Mouse (Mus musculus): ENCODE measurements around the gene Necap2. TPM values are rescaled to one million over a fixed set of nuclear protein-coding genes. Genes with fewer than 3 reads are reported as not detected.

Necap2 gene
- polyA plus RNA-seq, 2 experiments from 2014 or later: 83.0 to 153 TPM

DNA sequence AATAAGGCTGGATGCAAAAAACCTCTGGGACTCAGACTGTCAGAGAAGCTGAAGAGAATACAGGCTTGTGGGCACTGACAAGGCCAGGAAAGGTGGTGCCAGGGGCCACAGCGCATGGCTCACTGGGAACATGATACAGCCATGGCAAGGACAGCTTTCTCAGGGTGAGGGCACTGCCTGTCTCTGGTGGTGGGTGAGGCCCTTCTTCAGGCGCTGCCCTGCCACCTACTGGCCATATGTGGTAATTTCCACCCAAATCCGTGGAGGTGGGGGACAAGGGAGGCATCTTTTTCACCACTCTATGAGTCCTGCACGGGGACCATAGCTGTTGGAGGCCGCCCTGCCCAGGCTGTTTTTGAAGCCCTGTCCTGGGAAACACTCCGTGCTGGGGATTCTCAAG lies 46.4 kb downstream of the Necap2 start:
- peak; percentile 86 for ATAC-seq

DNA sequence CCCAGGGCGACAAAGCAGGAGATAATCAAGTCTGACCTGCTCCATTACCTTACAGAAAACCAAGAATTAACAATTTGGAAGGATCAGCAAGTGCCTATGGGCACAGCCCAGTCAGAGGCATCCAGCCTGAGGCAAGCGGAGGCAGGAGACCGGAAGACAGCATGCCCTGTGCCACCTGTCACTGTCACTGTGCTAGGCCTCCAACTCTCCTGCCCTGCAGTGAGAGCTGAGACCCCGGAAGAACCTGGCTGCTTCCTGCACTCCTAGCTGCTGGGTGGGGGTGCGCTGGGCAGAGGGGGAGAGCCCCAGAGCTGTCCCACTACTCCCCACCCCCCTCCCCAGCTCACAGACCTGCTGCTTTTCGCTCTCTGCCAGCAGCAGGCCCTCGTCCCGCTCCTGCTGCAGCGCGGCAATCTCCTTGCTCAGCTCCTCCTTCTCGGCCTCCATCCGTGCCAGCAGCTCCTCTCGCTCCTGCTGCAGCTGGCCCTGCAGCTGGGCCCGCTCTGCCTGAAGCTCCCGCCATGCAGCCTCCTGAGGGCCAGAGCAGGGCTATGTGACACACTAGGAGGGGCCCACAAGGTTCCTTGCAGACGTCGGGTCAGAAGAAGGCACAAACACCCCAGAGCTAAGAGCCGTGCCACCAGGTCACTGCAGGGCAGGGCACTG lies 47.5 kb downstream of the Necap2 start:
- ATAC-seq: no peak

DNA sequence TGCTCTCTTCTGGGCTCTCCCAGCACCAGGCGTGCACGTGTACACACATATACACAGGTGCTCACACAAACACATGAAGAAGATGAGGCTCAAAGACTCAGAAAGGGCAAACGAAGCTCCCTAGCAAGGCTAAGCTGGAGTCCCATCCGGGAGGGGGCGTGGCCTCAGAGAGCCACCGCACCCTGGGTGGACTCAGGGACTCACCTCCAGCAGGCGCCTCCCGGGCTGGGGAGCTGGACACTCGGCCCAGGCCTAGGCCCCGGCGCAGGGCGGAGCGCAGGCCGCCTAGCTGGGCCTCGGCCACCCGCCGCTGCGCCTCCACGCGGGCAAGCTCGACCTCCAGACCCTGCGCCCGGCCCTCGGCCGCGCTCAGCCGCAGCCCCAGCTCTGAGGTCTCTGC lies 53.2 kb downstream of the Necap2 start:
- ATAC-seq: no peak

DNA sequence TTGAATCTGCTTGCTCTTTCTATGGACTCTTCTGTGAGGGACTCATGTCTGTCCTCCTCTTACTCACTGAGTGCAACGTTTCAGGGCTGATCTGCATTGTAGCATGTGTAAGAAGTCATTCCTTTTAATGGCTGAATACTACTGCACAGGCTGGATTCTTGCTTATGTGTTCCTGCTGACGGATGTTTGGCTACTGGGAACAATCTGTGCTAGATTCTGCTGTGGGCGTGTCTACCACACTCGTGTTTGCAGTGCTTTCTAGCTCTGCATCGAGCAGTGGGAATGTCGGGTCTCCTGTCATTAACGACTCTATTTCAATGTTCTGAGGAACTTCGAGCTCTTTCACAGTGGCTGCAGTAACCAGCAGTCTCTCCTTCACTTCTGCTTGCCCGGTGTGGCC lies 54.1 kb downstream of the Necap2 start:
- no peak for ATAC-seq

DNA sequence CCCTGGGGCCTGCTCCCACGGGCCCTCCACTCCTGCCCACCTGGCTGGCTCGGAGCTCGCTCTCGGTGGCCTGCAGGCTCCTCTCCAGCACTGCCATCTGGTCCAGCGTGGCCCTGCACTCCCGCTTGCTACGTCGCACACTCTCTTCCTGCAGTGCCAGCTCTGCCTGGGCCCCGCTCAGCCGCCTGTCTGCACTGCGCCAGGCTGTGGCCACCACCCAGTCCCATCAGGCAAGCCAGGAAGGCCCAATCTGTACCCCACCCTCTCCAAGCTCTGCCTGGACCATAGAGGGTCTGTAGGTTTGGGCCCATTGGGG lies 56.6 kb downstream of the Necap2 start:
- no peak for ATAC-seq

DNA sequence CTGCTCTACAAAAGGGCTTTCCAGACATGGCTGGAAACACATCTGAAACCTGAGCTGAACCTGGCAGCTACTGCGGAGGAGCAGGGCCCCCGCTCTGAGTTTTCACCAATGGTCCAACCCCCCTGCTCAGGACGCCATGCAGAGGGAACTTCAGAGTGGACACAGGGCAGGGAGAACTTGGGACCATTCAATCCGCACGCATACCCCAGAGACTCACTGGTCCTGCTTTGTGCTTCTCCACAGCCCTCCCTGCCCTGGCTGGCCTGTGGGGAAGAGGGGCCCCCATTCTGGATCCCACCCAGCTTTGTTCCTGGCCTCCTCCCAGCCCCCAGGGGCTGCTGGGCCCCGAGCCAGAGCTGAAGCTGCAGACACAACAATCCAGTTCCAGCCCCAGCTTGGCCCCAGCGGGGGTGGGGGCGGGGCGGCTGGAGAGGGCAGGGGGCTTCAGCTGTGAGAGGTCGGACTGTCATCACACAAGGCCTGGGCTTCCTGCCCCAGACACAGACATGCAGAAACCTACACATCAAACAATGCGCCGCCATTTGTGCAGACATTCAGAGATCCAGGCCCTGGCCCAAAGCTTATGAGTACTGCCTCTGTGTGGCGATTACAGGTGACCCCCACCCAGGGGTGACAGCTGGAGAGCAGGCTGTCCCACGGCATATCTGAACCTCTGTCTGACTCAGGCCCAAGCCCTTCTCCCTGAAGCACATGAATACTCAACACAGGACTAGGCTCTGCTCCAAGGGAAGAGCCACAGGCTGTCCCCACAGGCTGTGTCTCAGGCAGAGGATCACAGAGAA lies 57.1 kb downstream of the Necap2 start:
- no peak for ATAC-seq

DNA sequence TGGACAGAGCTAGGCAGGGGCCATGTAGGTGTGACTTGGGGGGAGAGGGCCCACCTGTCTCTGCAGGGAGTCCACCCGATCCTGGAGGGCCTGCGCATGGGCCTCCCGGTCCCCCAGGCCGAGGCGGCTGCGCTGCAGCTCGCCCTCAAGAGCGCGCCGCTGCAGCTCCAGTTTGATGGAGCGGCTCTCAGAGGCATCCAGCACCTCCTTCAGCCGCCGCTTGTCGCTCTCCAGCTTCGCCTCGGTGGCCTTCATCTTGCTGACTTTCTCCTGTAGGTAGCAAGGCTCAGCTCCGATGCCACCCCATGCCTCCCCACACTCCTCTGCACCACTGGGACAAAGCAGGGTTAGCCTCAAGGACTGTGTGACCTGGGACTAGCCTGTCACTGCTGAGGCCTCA lies 57.9 kb downstream of the Necap2 start:
- ATAC-seq: no peak

DNA sequence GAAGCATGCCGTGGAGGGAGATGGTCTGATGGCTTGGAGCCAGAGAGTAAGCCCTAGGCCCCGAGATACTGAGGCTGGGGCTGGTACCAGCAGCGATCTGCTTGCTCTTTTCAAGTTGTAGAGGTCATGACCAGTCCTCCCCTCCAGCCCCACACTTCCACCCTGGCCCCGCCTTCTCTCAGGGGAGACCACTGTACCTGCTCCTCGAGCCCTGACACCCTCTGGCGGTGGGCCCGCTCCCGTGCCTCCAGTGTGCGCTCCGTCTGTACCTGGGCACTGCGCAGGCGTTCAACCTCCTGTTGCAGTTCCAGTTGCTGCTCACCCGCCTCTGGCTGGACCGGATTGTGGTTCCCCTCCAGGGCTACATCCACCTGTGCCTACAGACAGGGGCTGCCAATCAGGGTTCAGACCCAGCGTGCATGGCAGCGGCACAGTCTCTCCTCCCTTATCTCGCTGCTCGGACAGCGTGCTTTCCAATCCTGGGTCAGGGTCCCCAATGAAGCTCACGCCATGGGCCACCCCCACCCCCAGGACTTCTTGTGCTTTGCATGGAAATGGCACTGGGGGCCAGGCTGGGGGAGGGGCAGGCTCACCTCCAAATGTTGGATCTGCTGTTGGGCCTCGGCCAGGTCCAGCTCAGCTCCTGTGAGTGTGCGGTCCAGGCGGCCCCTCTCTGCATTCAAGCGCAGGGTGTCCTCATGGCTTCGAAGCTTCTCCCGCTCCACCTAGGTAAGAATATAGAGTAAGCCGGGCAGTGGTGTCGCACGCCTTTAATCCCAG lies 60.3 kb downstream of the Necap2 start:
- no peak for ATAC-seq

Other genes with a start within 250 kb of the Necap2 start
- gene Padi1, start 232.6 kb downstream of the Necap2 start, polyA plus RNA-seq (2017; shearing (Covaris generic)): under 1 TPM; 0.61 to 0.63 TPM
- 10 to 100 TPM; 11.4 to 13.8 TPM for gene Padi2, start 172.0 kb downstream of the Necap2 start, polyA plus RNA-seq (2017; shearing (Covaris generic))
- 100 to 1,000 TPM; 250 to 293 TPM for gene Sdhb, start 117.2 kb downstream of the Necap2 start, polyA plus RNA-seq (2017; shearing (Covaris generic))
- 1 to 10 TPM; 4.0 to 5.9 TPM for gene Atp13a2, start 91.5 kb downstream of the Necap2 start, polyA plus RNA-seq (2017; shearing (Covaris generic))
- not detected for gene Mfap2, start 67.9 kb downstream of the Necap2 start, polyA plus RNA-seq (2017; shearing (Covaris generic))
- gene Crocc, start 17.8 kb downstream of the Necap2 start, polyA plus RNA-seq (2017; shearing (Covaris generic)): 1 to 10 TPM in 1 of 2 experiments, not detected in 1; 1.4 TPM
- gene Spata21, start 10.0 kb upstream of the Necap2 start, polyA plus RNA-seq (2017; shearing (Covaris generic)): 1 to 10 TPM; 1.0 to 1.2 TPM
- gene Szrd1, start 61.4 kb upstream of the Necap2 start, polyA plus RNA-seq (2017; shearing (Covaris generic)): 10 to 100 TPM; 38.1 to 76.7 TPM
- 1 to 10 TPM; 5.1 to 6.2 TPM for gene Fbxo42, start 69.6 kb upstream of the Necap2 start, polyA plus RNA-seq (2017; shearing (Covaris generic))
- gene Rsg1, start 135.6 kb upstream of the Necap2 start, polyA plus RNA-seq (2017; shearing (Covaris generic)): 1 to 10 TPM; 3.0 to 4.7 TPM
- not detected for gene Arhgef19, start 161.1 kb upstream of the Necap2 start, polyA plus RNA-seq (2017; shearing (Covaris generic))
- gene Epha2, start 222.9 kb upstream of the Necap2 start, polyA plus RNA-seq (2017; shearing (Covaris generic)): under 1 TPM in 1 of 2 experiments, not detected in 1; 0.34 TPM